Mouse (Mus musculus) MEL (cell line): Measurements from ENCODE around the gene Ankfn1. TPM values are rescaled to one million over a fixed set of nuclear protein-coding genes. Genes with fewer than 3 reads are reported as not detected.

Experiments used
- DNase-seq: peaks from one replicate; pipeline ENCODE4 v3.0.0; 2011; ENCODE audit warnings: low read depth, low spot score
- H3K27ac ChIP-seq: 2 replicates; pipeline ENCODE4 v1.5.1; 2012; ENCODE audit warnings: low read depth, mild to moderate bottlenecking, control low read depth, low read length, moderate library complexity; ENCODE audit not compliant: control insufficient read depth
- H3K27me3 ChIP-seq, 2 experiments: fragments of 150-350 bp in 1 of 2; sonication (generic) in 1 of 2; 2 replicates each; pipeline ENCODE4 v1.6.1; 2012; ENCODE audit warnings: low read length in 2 of 2, mild to moderate bottlenecking in 2 of 2, improper control_type of control experiment in 1 of 2, moderate library complexity in 1 of 2; ENCODE audit not compliant: insufficient read depth in 2 of 2, control insufficient read depth in 1 of 2
- H3K36me3 ChIP-seq, 2 experiments: 2 replicates each; pipeline ENCODE4 v1.6.1; 2012 to 2014; ENCODE audit warnings: low read length in 2 of 2, improper control_type of control experiment in 1 of 2, inconsistent platforms in 1 of 2, mild to moderate bottlenecking in 1 of 2; ENCODE audit not compliant: insufficient read depth in 2 of 2, control insufficient read depth in 1 of 2
- H3K4me1 ChIP-seq, 2 experiments: fragments of 150-350 bp in 1 of 2; sonication (generic) in 1 of 2; 2 replicates each; pipeline ENCODE4 v1.6.1; 2012; ENCODE audit warnings: low read length in 2 of 2, improper control_type of control experiment in 1 of 2, mild to moderate bottlenecking in 1 of 2; ENCODE audit not compliant: insufficient read depth in 2 of 2, control insufficient read depth in 1 of 2
- H3K4me3 ChIP-seq, 2 experiments: fragments of 150-350 bp in 1 of 2; sonication (generic) in 1 of 2; 2 replicates each; pipeline ENCODE4 v1.5.1; 2012; ENCODE audit warnings: low read depth in 2 of 2, low read length in 2 of 2, mild to moderate bottlenecking in 2 of 2, moderate library complexity in 2 of 2, control low read depth in 1 of 2, improper control_type of control experiment in 1 of 2; ENCODE audit not compliant: control insufficient read depth in 1 of 2, insufficient read depth in 1 of 2
- H3K79me2 ChIP-seq: 2 replicates; pipeline ENCODE4 v1.6.1; 2012; ENCODE audit warnings: mild to moderate bottlenecking, low read length, moderate library complexity; ENCODE audit not compliant: control insufficient read depth, poor library complexity, insufficient read depth
- H3K9ac ChIP-seq: 2 replicates; pipeline ENCODE4 v1.6.1; 2012; ENCODE audit warnings: low read depth, mild to moderate bottlenecking, control low read depth, low read length, moderate library complexity; ENCODE audit not compliant: control insufficient read depth, poor library complexity, severe bottlenecking
- H3K9me3 ChIP-seq: fragments of 150-350 bp; sonication (generic); replicated peaks from 2 replicates; pipeline ENCODE4 v1.6.1; 2012; ENCODE audit warnings: mild to moderate bottlenecking, low read length, improper control_type of control experiment, moderate library complexity; ENCODE audit not compliant: insufficient read depth
- BHLHE40 ChIP-seq: IDR thresholded peaks from 2 replicates; pipeline ENCODE4 v1.6.1; 2012; ENCODE audit warnings: low read depth, mild to moderate bottlenecking, inconsistent platforms, low read length, improper control_type of control experiment, borderline replicate concordance
- CHD1 ChIP-seq: IDR thresholded peaks from 2 replicates; pipeline ENCODE4 v1.6.1; 2012; ENCODE audit warnings: low read depth, mild to moderate bottlenecking, inconsistent platforms, low read length, improper control_type of control experiment
- CHD2 ChIP-seq: IDR thresholded peaks from 2 replicates; pipeline ENCODE4 v1.6.1; 2011; ENCODE audit warnings: low read length, improper control_type of control experiment
- E2F4 ChIP-seq: IDR thresholded peaks from 2 replicates; pipeline ENCODE4 v1.6.1; 2011; ENCODE audit warnings: low read depth, low read length, improper control_type of control experiment, borderline replicate concordance
- ETS1 ChIP-seq: IDR thresholded peaks from 2 replicates; pipeline ENCODE4 v1.6.1; 2012; ENCODE audit warnings: low read depth, mild to moderate bottlenecking, inconsistent platforms, low read length, improper control_type of control experiment, moderate library complexity
- HCFC1 ChIP-seq: IDR thresholded peaks from 2 replicates; pipeline ENCODE4 v1.6.1; 2012; ENCODE audit warnings: low read depth, mild to moderate bottlenecking, inconsistent platforms, low read length, improper control_type of control experiment, moderate library complexity
- KAT2A ChIP-seq: conservative IDR thresholded peaks from 2 replicates; pipeline ENCODE4 v1.6.1; 2012; ENCODE audit warnings: low read depth, low read length, improper control_type of control experiment, inconsistent platforms
- MEF2A ChIP-seq: IDR thresholded peaks from 2 replicates; pipeline ENCODE4 v1.6.1; 2014; ENCODE audit warnings: low read depth, mild to moderate bottlenecking, inconsistent platforms, low read length, improper control_type of control experiment; ENCODE audit not compliant: poor library complexity, insufficient replicate concordance, severe bottlenecking; ENCODE audit errors: extremely low read depth
- MXI1 ChIP-seq: IDR thresholded peaks from 2 replicates; pipeline ENCODE4 v1.6.1; 2011; ENCODE audit warnings: mild to moderate bottlenecking, low read depth, low read length, improper control_type of control experiment
- NELFE ChIP-seq: IDR thresholded peaks from 2 replicates; pipeline ENCODE4 v1.6.1; 2011; ENCODE audit warnings: low read depth, low read length, improper control_type of control experiment
- NRF1 ChIP-seq: IDR thresholded peaks from 2 replicates; pipeline ENCODE4 v1.6.1; 2014; ENCODE audit warnings: low read depth, mild to moderate bottlenecking, inconsistent platforms, low read length, improper control_type of control experiment, moderate library complexity; ENCODE audit not compliant: poor library complexity, insufficient read depth, severe bottlenecking
- RCOR1 ChIP-seq: IDR thresholded peaks from 2 replicates; pipeline ENCODE4 v1.6.1; 2012; ENCODE audit warnings: low read depth, mild to moderate bottlenecking, inconsistent platforms, low read length, improper control_type of control experiment
- TAL1 ChIP-seq: IDR thresholded peaks from 2 replicates; pipeline ENCODE4 v1.6.1; 2012; ENCODE audit warnings: mild to moderate bottlenecking, inconsistent platforms, low read length, moderate library complexity, mixed read lengths
- TBP ChIP-seq: IDR thresholded peaks from 2 replicates; pipeline ENCODE4 v1.8.0; 2011; ENCODE audit warnings: low read depth, low read length, improper control_type of control experiment
- USF2 ChIP-seq, 2 experiments: IDR thresholded peaks; 2 replicates each; pipeline ENCODE4 v1.6.1; 2011 to 2012; ENCODE audit warnings: improper control_type of control experiment in 2 of 2, low read length in 2 of 2, borderline replicate concordance in 1 of 2, inconsistent platforms in 1 of 2, low read depth in 1 of 2, mild to moderate bottlenecking in 1 of 2; ENCODE audit not compliant: insufficient read depth in 1 of 2
- ZC3H11A ChIP-seq: IDR thresholded peaks from 2 replicates; pipeline ENCODE4 v1.6.1; 2012; ENCODE audit warnings: low read depth, mild to moderate bottlenecking, inconsistent platforms, low read length, improper control_type of control experiment
- ZMIZ1 ChIP-seq: IDR thresholded peaks from 2 replicates; pipeline ENCODE4 v1.6.1; 2012; ENCODE audit warnings: low read depth, mild to moderate bottlenecking, inconsistent platforms, low read length, improper control_type of control experiment, moderate library complexity
- polyA plus RNA-seq, 2 experiments: library from polyadenylated mRNA; stranded (reverse) in 1 of 2; unstranded in 1 of 2; fragments of >175 nt in 1 of 2; fragments of >200 nt in 1 of 2; gene quantifications; 2 replicates each; pipeline versions ENCODE4 v1.2.1 to v1.2.4; 2012; ENCODE audit warnings: low replicate concordance in 2 of 2, low read depth in 1 of 2; ENCODE audit not compliant: insufficient read length in 2 of 2, insufficient read depth in 1 of 2, missing spikeins in 1 of 2
- total RNA-seq: library from RNA; depleted of rRNA; stranded (reverse); fragments of 300-350 nt; gene quantifications from 2 replicates; pipeline ENCODE4 v1.2.3, GENCODE M21; 2012

The Ankfn1 gene
- total and polyA plus RNA-seq, 3 experiments: not detected

DNA sequence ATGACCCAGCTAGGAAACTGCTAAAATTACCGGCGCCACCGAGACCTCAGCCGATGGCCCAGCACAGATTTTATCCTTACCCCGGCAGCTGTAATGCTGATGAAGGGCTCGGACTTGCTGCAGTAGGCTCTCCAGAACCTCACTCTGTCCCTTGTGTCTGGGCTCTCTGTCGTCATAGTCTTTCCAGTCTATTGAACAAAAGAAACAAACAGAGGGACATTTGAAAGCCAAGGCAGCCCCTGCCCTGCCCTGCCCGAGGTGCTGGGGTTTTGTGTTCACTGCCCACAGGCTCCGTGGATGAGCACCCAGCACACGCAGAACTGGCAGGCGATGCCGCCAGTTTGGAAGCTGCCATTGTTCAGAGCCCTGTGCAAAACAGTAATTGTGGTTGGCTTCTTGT lies 330.0 kb downstream of the Ankfn1 start:
- no peaks in the 10 kb centered on the region for H3K27me3 ChIP-seq
- H3K79me2 ChIP-seq: no peaks in the 10 kb centered on the region
- DNase-seq: no peak
- TF ChIP-seq E2F4: no peak
- no peak for TF ChIP-seq HCFC1
- TF ChIP-seq MEF2A: no peak
- TF ChIP-seq RCOR1: no peak
- no peak for TF ChIP-seq CHD2
- no peak for TF ChIP-seq KAT2A
- no peak for TF ChIP-seq NELFE
- TF ChIP-seq MXI1: no peak
- TF ChIP-seq ZC3H11A: no peak
- no peak for TF ChIP-seq USF2 (IDR thresholded peaks at IDR 0.05; ENCODE audit: borderline replicate concordance in 1 of 2, insufficient read depth in 1 of 2, low read depth in 1 of 2, low read length in 2 of 2)
- TF ChIP-seq ZMIZ1: no peak
- no peak for TF ChIP-seq CHD1
- no peak for TF ChIP-seq NRF1
- no peak for TF ChIP-seq ETS1
- TF ChIP-seq TAL1: no peak
- H3K9me3 ChIP-seq: no peaks in the 10 kb centered on the region
- no peak overlapping the region for H3K9ac ChIP-seq
- H3K27ac ChIP-seq: no peak overlapping the region
- H3K36me3 ChIP-seq: no peaks in the 10 kb centered on the region
- H3K4me1 ChIP-seq: no peaks in the 10 kb centered on the region
- no peak overlapping the region for H3K4me3 ChIP-seq

DNA sequence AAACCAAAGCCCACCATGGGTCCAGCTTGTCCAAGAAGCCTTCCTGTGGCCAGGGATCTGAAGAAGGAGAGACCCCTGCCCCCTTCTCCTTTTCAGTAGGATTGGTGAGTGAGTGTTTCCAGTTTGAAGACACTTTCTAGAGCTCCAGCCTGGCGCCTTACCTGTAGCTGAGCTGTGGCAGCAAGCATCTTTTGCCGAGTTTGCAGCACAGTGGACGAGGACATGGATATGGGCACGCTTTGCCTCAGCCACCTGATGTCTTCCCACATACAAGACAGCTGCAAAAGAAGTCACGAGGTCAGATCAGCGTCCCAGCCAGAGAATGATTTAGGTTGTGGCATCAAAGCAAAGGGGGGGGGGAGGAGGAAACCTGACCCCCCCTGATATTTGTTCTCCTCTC lies 336.9 kb downstream of the Ankfn1 start:
- H3K27me3 ChIP-seq: no peaks in the 10 kb centered on the region
- no peaks in the 10 kb centered on the region for H3K79me2 ChIP-seq
- no peaks in the 10 kb centered on the region for H3K4me1 ChIP-seq
- TF ChIP-seq HCFC1 (no peak), BHLHE40 (no peak), ETS1 (no peak), ZMIZ1 (no peak), TBP (no peak)
- DNase-seq: no peak
- H3K9me3 ChIP-seq: no peaks in the 10 kb centered on the region
- no peaks in the 10 kb centered on the region for H3K36me3 ChIP-seq
- H3K4me3 ChIP-seq: no peak overlapping the region
- H3K27ac ChIP-seq: no peak overlapping the region
- no peak overlapping the region for H3K9ac ChIP-seq
